9 mouse cellular contexts compared by ENCODE assay signal in genomic region chr10:26371416-26371815, GRCm38 (mm10). TPM values are rescaled to one million over a fixed set of nuclear protein-coding genes. Genes with fewer than 3 reads are reported as not detected.
DNase-seq lines count a peak whose midpoint lies in the region; ATAC-seq lines count a peak whose summit lies in the region.
"Had no signal": no experiment of that assay in that cellular context is flagged by ENCODE, and none has a peak within 500 bp of the region (broad histone marks: within the 10 kb centered on the region; RNA-seq: fewer than 3 reads in every experiment).

No protein-coding gene starts in this region.

- peak overlapping the region; percentile 20; the same call in 1 of the 2 replicates for H3K4me2 ChIP-seq in hindbrain, embryonic 12.5 days (replicated peaks)
- H3K4me2 ChIP-seq in hindbrain, embryonic 14.5 days (replicated peaks), result no peak overlapping the region
- H3K4me2 ChIP-seq: embryonic facial prominence, embryonic 15.5 days had no signal

- H3K4me3 ChIP-seq in hindbrain, embryonic 12.5 days, result no peak overlapping the region
- H3K4me3 ChIP-seq in hindbrain, embryonic 14.5 days (replicated peaks; ENCODE audit: low read length), result no peak overlapping the region
- H3K4me3 ChIP-seq: embryonic facial prominence, embryonic 15.5 days; myocyte had no signal

- WGBS in hindbrain, embryonic 12.5 days, result 56% methylated on average over 7 of the region's 7 CpGs
- 65% methylated on average over 7 of the region's 7 CpGs for WGBS in hindbrain, embryonic 14.5 days

- no peaks in the 10 kb centered on the region for H3K9me3 ChIP-seq in hindbrain, embryonic 12.5 days (replicated peaks)
- no peaks in the 10 kb centered on the region for H3K9me3 ChIP-seq in hindbrain, embryonic 14.5 days (ENCODE audit: control insufficient read depth, low read length)
- H3K9me3 ChIP-seq: embryonic facial prominence, embryonic 15.5 days had no signal

- H3K27ac ChIP-seq in hindbrain, embryonic 12.5 days, result no peak overlapping the region
- H3K27ac ChIP-seq in hindbrain, embryonic 14.5 days, result no peak overlapping the region
- H3K27ac ChIP-seq: embryonic facial prominence, embryonic 15.5 days had no signal

- H3K9ac ChIP-seq in hindbrain, embryonic 12.5 days, result no peak overlapping the region
- no peak overlapping the region for H3K9ac ChIP-seq in hindbrain, embryonic 14.5 days
- H3K9ac ChIP-seq: embryonic facial prominence, embryonic 15.5 days had no signal

- H3K36me3 ChIP-seq in hindbrain, embryonic 12.5 days, result peaks cover 6% of the 10 kb centered on the region; the same call in 1 of the 2 replicates
- peaks cover 9% of the 10 kb centered on the region; the same call in 1 of the 2 replicates for H3K36me3 ChIP-seq in hindbrain, embryonic 14.5 days (replicated peaks; ENCODE audit: control insufficient read depth, insufficient read depth)

- DNase-seq in hindbrain, embryonic 14.5 days (ENCODE audit: low spot score), result no peak
- DNase-seq in 416B (ENCODE audit: low read depth), result peak; percentile 54
- peak; percentile 90 for DNase-seq in R1 (ENCODE audit: low read depth, low spot score)
- DNase-seq in kidney, postnatal 36 days, result peak; percentile 5 to 36
- DNase-seq in thymus, postnatal 4 days, result no peak
- DNase-seq in right cerebral cortex, postnatal 4 days, result no peak

- H3K4me1 ChIP-seq in hindbrain, embryonic 12.5 days, result peaks cover 16% of the 10 kb centered on the region
- H3K4me1 ChIP-seq in hindbrain, embryonic 14.5 days (replicated peaks; ENCODE audit: control insufficient read depth, insufficient read depth, low read length), result peaks cover 10% of the 10 kb centered on the region; the same call in 1 of the 2 replicates

- no peaks in the 10 kb centered on the region for H3K27me3 ChIP-seq in hindbrain, embryonic 12.5 days
- H3K27me3 ChIP-seq in hindbrain, embryonic 14.5 days (ENCODE audit: control insufficient read depth, insufficient read depth, low read length), result no peaks in the 10 kb centered on the region
- H3K27me3 ChIP-seq: embryonic facial prominence, embryonic 15.5 days had no signal

- no peak for ATAC-seq in hindbrain, embryonic 12.5 days (ENCODE audit: low FRiP score)
- ATAC-seq in hindbrain, embryonic 14.5 days (ENCODE audit: low FRiP score), result no peak

RNA-seq across cellular contexts. Expression of gene L3mbtl3, which starts 4.4 kb away (rescaled TPM):
- polyA plus RNA-seq in hindbrain, embryonic 12.5 days (2016; fragmentation: Nextera tagmentation; extraction: Ambion mirVana), result 25.0 and 25.9 TPM in 2 replicates
- polyA plus RNA-seq in hindbrain, embryonic 14.5 days (2014; fragmentation: Nextera tagmentation; extraction: Ambion mirVana), result 25.8 and 27.3 TPM in 2 replicates

Comparison
In these comparisons a context has a peak if more than half of its experiments do, and no peak if none do; other contexts are left out.
1. DNase-seq: peak in 416B (single experiment), R1 (single experiment) and kidney, postnatal 36 days (2 of 2); none in hindbrain, embryonic 14.5 days (single experiment), thymus, postnatal 4 days (single experiment) and right cerebral cortex, postnatal 4 days (single experiment).